Mouse (Mus musculus) embryonic facial prominence, embryonic 10.5 days (tissue): ENCODE results near the gene Stat5a. TPM values are rescaled to one million over a fixed set of nuclear protein-coding genes. Genes with fewer than 3 reads are reported as not detected.
A peak's percentile ranks its signal among the peaks of the same experiment; 100 is the strongest.

Experiments used
- DNase-seq: peaks from one replicate; pipeline ENCODE4 v3.0.0-alpha.2; 2017; ENCODE audit warnings: low spot score
- H3K27ac ChIP-seq: fragments of 300-500 bp; sonication (generic); replicated peaks from 2 replicates; pipeline ENCODE4 v1.5.1; 2016; ENCODE audit warnings: mild to moderate bottlenecking
- H3K27me3 ChIP-seq: fragments of 300-500 bp; sonication (generic); replicated peaks from 2 replicates; pipeline ENCODE4 v1.6.1; 2016; ENCODE audit warnings: low read depth, mild to moderate bottlenecking; ENCODE audit not compliant: poor library complexity, severe bottlenecking
- H3K36me3 ChIP-seq: fragments of 300-500 bp; sonication (generic); replicated peaks from 2 replicates; pipeline ENCODE4 v1.6.1; 2016; ENCODE audit warnings: mild to moderate bottlenecking, moderate library complexity
- H3K4me1 ChIP-seq: fragments of 300-500 bp; sonication (generic); 2 replicates; pipeline ENCODE4 v1.6.1; 2016
- H3K4me3 ChIP-seq: fragments of 300-500 bp; sonication (generic); 2 replicates; pipeline ENCODE4 v1.5.1; 2016; ENCODE audit warnings: mild to moderate bottlenecking, moderate library complexity
- H3K9me3 ChIP-seq: fragments of 300-500 bp; sonication (generic); 2 replicates; pipeline ENCODE4 v1.6.1; 2016; ENCODE audit warnings: mild to moderate bottlenecking
- WGBS: fragments of 180-500 bp; shearing (Covaris S2); methylation state at CpG from one replicate; pipeline ENCODE4 v1.1.7; 2016; 5-methylcytosine and 5-hydroxymethylcytosine counted together
- polyA plus RNA-seq: library from polyadenylated mRNA; unstranded; fragments of >200 nt; fragmentation: Nextera tagmentation; extraction: Ambion mirVana; gene quantifications from 2 replicates; pipeline ENCODE4 v1.2.1, GENCODE M21; 2016

The Stat5a gene
- polyA plus RNA-seq = 1.7 and 1.9 TPM in 2 replicates

DNA sequence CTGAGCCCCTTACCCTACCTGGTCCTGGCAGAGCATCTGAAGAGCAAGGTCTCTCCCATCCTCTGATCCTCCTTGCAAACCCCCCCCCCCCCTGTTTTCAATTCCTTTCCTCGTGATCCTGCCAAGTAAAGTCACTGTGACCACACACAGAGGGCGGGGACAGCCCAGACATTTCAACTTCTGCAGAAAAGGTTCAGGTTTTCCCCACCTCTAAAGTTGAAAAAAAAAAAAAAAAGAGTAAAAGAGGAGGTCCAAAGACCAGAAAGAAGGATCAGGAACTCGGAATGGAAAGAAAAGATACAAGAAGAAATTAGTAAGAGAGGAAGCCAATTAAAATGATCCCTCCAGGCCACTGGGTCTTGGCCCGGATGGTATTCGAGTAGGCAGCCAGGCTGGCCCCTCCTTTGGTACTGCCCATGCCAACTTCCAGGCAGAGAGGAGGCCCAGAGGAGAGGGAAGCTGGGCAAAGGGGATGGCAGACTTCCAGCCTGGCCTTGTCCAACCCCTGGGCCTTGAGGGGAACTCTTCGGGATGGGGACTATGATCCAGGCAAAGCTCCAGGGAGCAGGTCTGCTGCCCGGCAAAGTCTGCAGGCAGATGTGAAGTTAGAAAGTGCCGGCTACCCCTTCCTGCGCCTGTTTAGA is at the start of gene Stat5a:
Gene Stat5a, plus strand, starts transcription at position 417 of the 644 bp plus-strand sequence.
- 59% methylated on average over 9 of the region's 9 CpGs for WGBS
- Histone ChIP-seq H3K36me3 (no peaks in the 10 kb centered on the region), H3K4me1 (peaks cover 30% of the 10 kb centered on the region), H3K9me3 (no peaks in the 10 kb centered on the region), H3K4me3 (peak within 1 kb of the TSS; percentile 59), H3K27me3 (peaks cover 97% of the 10 kb centered on the region), H3K27ac (peak within 1 kb of the TSS; percentile 62)
- DNase-seq = no peak

DNA sequence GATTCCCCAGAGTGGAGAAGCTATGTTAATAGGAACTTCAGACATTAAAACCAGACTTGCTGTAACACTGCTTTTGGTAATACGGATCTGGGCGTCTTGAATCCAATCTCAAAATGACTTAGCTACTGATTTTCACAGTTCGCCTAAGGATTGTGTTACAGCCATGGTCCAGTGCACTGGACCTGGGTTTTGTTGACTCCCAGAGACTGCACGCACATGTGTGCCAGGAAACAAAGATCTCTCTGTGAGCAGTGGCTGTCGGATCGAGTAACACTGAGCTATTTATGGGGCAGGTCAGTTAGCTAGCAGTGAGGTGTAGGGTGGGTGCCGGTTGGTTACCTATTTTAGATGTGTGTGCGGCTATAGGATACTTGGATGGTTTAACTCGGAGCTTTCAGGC is 48.6 kb upstream of the Stat5a start:
- WGBS = 43% methylated on average over 9 of the region's 9 CpGs

DNA sequence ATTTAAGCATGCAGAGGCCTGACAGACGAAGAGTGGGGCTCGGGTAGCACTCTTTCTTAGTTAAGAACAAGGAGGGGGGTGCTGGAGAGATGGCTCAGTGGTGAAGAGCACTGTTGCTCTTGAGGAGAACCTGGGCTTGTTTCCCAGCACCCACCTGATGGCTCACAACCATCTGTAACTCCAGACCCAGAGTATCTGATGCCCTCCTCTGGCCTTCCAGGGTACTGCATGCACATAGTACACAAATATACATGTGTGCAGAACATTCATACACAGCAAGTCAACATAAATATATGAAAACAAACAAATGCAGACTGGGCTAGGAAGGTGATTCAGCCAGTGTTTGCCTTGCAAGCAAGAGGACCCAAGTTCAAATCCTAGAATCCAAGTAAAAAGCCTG is 48.0 kb upstream of the Stat5a start:
- H3K27me3 ChIP-seq = no peaks in the 10 kb centered on the region
- 82% methylated on average over 2 of the region's 2 CpGs for WGBS
- DNase-seq = no peak

More for the DNA sequence above, 48.6 kb upstream of the Stat5a start:
- H3K9me3 ChIP-seq = no peaks in the 10 kb centered on the region
- DNase-seq = peak; percentile 48
- H3K27me3 ChIP-seq = no peaks in the 10 kb centered on the region
- no peaks in the 10 kb centered on the region; the same call in 1 of the 2 replicates for H3K36me3 ChIP-seq
- H3K4me3 ChIP-seq = no peak overlapping the region
- H3K4me1 ChIP-seq = peaks cover 17% of the 10 kb centered on the region
- peak overlapping the region; percentile 1; the same call in 1 of the 2 replicates for H3K27ac ChIP-seq

DNA sequence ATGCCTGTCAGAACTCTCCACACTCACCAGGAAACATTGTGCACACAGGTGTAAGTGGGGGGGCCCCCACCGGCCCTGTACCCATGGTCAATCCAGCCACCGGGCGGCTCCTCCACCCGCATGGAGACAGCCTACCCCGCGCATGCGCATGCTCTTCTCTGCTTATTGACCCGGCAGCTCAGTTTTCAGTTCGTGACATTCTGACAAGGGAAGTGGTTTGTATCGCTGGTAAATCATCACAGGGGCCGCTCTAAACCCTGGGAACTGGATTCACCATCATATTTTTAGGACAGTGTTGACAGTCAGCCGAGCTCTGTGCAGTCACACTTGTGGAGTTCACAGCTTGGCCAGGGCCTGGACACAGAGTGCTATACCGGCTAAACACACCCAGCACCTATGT is 44.7 kb upstream of the Stat5a start:
- Histone ChIP-seq H3K4me3 (no peak overlapping the region), H3K36me3 (no peaks in the 10 kb centered on the region; the same call in 1 of the 2 replicates), H3K4me1 (peaks cover 31% of the 10 kb centered on the region), H3K27ac (0 out of 2 replicates have a peak overlapping the region, but pooled peaks have one; percentile 14), H3K9me3 (no peaks in the 10 kb centered on the region), H3K27me3 (no peaks in the 10 kb centered on the region)
- WGBS = 68% methylated on average over 13 of the region's 13 CpGs
- DNase-seq = peak; percentile 32

More for the DNA sequence above, 48.0 kb upstream of the Stat5a start:
- Histone ChIP-seq H3K9me3 (no peaks in the 10 kb centered on the region), H3K27ac (0 out of 2 replicates have a peak overlapping the region, but pooled peaks have one; percentile 1), H3K4me1 (peaks cover 21% of the 10 kb centered on the region), H3K4me3 (no peak overlapping the region), H3K36me3 (no peaks in the 10 kb centered on the region; the same call in 1 of the 2 replicates)

DNA sequence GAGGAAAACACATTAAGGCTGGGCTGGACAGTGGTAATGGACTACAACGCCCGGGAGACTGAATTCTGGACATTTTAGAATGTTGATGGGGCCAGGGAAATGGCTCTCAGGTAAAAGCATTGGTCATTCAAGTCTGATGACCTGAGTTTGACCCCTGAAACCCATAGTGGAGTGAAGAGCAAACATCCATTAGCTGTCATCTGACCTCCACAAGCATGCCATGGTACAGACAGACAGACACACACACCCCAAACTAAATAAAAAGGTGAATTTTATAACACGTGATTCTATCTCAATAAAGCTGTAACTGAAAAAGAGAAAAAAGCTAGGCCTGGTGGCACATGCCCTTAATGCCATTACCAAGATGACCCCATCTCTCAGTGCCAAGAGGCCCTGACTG is 42.8 kb upstream of the Stat5a start:
- Histone ChIP-seq H3K4me1 (peaks cover 30% of the 10 kb centered on the region), H3K27ac (no peak overlapping the region), H3K9me3 (no peaks in the 10 kb centered on the region), H3K4me3 (no peak overlapping the region), H3K27me3 (no peaks in the 10 kb centered on the region), H3K36me3 (no peaks in the 10 kb centered on the region; the same call in 1 of the 2 replicates)
- WGBS = 81% methylated on average over 3 of the region's 3 CpGs
- no peak for DNase-seq

DNA sequence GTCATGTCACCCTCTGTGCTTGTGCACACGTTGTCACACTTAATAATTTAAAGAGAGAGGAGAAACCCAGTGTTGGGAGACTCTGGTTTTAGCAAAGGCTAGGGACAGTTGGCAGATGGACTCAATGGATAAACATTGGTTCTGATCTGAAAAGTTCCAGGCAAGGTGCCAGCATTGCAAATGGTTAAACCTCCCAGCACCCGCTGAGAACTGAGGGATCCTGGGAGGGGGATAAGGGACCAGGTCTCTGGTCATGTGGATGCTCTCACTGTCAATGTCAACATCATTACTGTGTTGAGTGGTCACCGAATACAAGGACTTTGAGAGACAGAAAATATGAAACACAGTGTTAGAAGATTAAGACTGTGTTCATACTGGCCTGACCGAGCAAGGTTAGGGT is 42.4 kb upstream of the Stat5a start:
- Histone ChIP-seq H3K27ac (no peak overlapping the region), H3K27me3 (no peaks in the 10 kb centered on the region), H3K4me1 (peaks cover 33% of the 10 kb centered on the region), H3K9me3 (no peaks in the 10 kb centered on the region), H3K4me3 (no peak overlapping the region), H3K36me3 (no peaks in the 10 kb centered on the region)
- 85% methylated on average over 4 of the region's 4 CpGs for WGBS
- DNase-seq = no peak

DNA sequence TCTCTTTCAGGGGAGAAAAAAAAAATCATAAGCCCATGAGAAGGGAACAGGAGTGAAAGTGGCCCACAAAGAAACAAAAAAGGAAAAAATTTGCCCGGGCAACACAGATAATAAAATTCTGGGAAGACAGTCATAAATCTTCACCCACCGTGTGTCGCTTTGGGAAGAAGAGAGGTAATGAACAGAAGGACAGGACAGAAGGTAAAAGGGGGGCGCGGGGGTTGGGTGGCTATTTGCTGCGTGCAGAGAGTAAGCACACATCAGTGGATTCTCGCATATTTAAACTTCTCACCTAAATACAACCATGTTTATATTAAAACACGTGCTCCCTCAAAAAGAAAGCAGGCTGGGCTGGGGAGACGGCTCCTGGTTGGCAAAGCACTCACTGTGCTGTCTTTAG is 41.8 kb upstream of the Stat5a start:
- WGBS = 91% methylated on average over 9 of the region's 9 CpGs
- Histone ChIP-seq H3K4me3 (no peak overlapping the region), H3K9me3 (no peaks in the 10 kb centered on the region), H3K36me3 (no peaks in the 10 kb centered on the region), H3K4me1 (peaks cover 33% of the 10 kb centered on the region), H3K27me3 (no peaks in the 10 kb centered on the region), H3K27ac (no peak overlapping the region)
- DNase-seq = no peak

DNA sequence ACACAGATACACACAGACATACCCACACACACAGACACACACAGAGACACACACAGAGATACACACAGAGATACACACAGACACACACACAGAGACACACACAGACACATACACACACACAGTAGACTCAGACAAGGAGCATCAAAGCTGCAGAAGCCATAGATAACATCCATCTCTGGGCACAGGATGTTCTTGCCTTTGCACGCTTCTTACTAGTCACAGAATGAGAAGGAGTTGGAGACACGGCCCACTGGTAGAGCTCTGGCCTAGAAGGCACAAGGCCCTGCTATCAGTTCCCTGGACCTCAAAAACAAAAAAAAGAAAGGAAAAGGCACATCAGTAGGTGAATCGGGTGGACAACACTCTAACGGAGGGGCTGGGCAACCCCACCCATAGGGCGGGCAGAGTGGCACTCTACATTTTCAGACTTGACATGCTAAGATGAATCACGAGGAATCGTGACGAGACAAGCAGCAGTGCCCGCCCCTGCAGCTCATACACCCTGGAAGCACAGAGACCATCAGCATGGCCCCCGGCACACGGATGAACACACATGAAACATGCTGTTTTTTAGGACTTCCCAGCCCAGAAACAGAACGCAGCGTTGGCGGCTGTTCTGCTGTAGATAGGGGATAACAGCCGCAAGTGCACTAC is 40.7 kb upstream of the Stat5a start:
- Histone ChIP-seq H3K27me3 (no peaks in the 10 kb centered on the region), H3K27ac (no peak overlapping the region), H3K9me3 (no peaks in the 10 kb centered on the region), H3K4me3 (no peak overlapping the region), H3K36me3 (no peaks in the 10 kb centered on the region), H3K4me1 (peaks cover 33% of the 10 kb centered on the region)
- no peak for DNase-seq
- 94% methylated on average over 15 of the region's 15 CpGs for WGBS

DNA sequence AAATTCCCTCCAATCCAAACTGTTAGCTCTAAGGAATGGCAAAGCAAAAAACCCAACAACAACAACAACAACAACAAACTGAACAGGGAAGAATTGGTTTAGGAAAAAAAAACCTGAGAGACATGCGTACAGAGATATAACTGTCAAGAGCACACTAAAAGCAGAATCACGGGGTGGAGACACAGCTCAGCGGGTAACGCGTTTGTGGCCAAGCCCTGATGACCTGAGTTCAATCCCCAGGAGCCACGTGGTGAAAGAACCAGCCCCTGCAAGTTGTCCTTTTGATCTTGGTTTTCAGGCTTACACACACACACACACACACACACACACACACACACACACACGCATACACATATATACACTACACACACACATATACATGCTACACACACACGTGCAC is 40.1 kb upstream of the Stat5a start:
- no peaks in the 10 kb centered on the region for H3K27me3 ChIP-seq
- H3K9me3 ChIP-seq = no peaks in the 10 kb centered on the region
- DNase-seq = no peak
- H3K4me3 ChIP-seq = no peak overlapping the region
- no peaks in the 10 kb centered on the region for H3K36me3 ChIP-seq
- 81% methylated on average over 8 of the region's 8 CpGs for WGBS
- H3K4me1 ChIP-seq = peaks cover 35% of the 10 kb centered on the region
- no peak overlapping the region for H3K27ac ChIP-seq

DNA sequence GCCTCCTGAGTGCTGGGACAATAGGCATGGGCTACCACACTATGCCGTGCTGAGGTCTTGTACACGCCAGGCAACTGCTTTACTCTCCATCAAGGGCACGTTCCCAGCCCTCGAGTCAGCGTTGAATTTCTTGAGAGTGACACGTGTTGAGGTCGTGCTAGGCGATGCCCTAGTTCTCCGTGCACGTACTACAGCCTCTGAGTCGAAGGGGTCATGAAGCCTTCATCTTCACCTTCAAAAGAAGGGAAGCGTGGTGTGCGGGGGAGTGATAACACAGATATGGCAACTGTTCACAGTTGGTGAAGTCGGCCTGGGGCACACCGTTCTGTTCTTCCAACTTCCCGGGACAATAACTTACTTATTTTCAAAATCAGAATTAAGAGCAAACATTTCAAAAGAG is 39.5 kb upstream of the Stat5a start:
- Histone ChIP-seq H3K4me1 (peaks cover 32% of the 10 kb centered on the region), H3K36me3 (no peaks in the 10 kb centered on the region), H3K4me3 (no peak overlapping the region), H3K27ac (no peak overlapping the region), H3K9me3 (no peaks in the 10 kb centered on the region), H3K27me3 (no peaks in the 10 kb centered on the region)
- WGBS = 78% methylated on average over 16 of the region's 16 CpGs
- no peak for DNase-seq

DNA sequence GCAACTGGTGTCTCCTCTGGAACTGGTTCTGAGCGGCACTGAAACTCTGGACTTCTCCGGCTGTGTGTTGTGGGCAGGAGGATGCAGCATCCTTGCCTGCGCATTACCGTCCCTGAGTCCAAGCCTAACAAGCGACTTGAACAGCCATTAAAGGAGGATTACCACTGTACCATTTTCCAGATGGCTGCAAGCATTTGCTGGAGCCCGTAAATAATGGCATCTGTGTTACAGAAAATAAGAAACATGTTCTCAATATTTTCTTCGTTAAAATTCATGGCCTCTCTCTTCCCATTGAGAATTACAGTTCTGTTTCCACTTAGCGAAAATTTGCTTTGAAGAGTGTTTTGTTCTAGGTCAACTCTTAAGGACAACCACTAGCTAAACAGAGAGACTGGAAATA is 39.1 kb upstream of the Stat5a start:
- DNase-seq = peak; percentile 29
- Histone ChIP-seq H3K4me3 (no peak overlapping the region), H3K4me1 (peaks cover 29% of the 10 kb centered on the region), H3K27me3 (no peaks in the 10 kb centered on the region), H3K36me3 (no peaks in the 10 kb centered on the region), H3K9me3 (no peaks in the 10 kb centered on the region), H3K27ac (no peak overlapping the region)
- 64% methylated on average over 8 of the region's 8 CpGs for WGBS

DNA sequence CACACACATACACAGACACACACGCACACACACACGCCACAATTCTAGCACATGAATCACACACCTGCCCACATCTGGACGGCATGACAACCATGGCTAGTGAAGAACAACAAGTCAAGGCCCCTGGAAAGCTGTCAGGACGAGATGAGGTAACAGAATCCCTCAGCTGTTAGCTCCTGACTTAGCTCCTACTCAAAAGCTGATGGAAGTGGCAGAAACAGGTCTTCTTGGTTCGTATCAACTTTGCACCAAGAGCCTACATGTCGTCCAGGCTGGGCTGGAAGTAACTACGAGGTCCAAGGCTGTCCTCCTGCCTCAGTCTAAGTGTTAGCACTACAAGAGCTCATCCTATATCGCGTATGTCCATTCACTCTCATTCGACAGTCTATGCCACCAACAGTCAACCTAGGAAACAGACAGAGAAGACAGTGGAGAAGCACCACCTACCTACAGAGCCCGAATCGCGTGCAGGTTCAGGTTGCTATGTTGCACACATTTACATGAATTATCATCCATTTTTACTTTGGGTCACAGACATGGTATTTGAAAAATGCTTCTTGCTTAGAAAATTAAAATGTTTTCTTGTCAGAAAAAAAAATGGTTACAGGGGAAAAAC is 37.4 kb upstream of the Stat5a start:
- H3K9me3 ChIP-seq = no peaks in the 10 kb centered on the region
- H3K4me3 ChIP-seq = no peak overlapping the region
- H3K27ac ChIP-seq = no peak overlapping the region
- H3K36me3 ChIP-seq = no peaks in the 10 kb centered on the region
- peaks cover 18% of the 10 kb centered on the region for H3K4me1 ChIP-seq
- DNase-seq = no peak
- H3K27me3 ChIP-seq = no peaks in the 10 kb centered on the region
- 88% methylated on average over 13 of the region's 13 CpGs for WGBS

DNA sequence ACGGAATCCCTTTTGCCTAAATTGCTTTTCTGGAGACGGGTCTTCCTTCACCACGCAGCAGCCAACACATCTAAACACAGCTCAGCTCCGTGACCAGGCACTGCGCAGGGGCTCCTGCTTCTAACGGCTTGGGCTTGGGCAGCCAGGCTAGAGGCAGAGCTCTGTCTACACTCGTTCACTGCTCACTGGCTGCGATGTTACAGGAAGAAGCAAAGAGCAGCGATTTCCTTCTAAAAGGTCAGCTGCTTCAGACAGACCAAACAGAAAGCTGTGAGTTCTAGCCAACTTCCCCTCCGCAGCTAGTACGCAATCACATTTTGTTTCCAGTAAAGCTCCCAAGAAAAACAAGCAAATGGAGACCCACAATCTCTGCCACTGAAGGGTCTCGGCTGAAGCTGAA is 36.8 kb upstream of the Stat5a start:
- no peaks in the 10 kb centered on the region for H3K36me3 ChIP-seq
- H3K4me3 ChIP-seq = no peak overlapping the region
- no peak overlapping the region for H3K27ac ChIP-seq
- H3K27me3 ChIP-seq = no peaks in the 10 kb centered on the region
- H3K9me3 ChIP-seq = no peaks in the 10 kb centered on the region
- DNase-seq = no peak
- peaks cover 16% of the 10 kb centered on the region for H3K4me1 ChIP-seq
- 79% methylated on average over 12 of the region's 12 CpGs for WGBS
